Mouse (Mus musculus): ENCODE data around the gene Cnga4.

GRCm38 (mm10) chr7:105390236-105390635, 14.1 kb upstream of the Cnga4 start:
- TF ChIP-seq CTCF (IDR thresholded peaks at IDR 0.05; ENCODE audit: borderline replicate concordance, control insufficient read depth, extremely low read depth, insufficient read depth, low read length, poor library complexity) (no peak), POLR2A (IDR thresholded peaks at IDR 0.05; ENCODE audit: control insufficient read depth, extremely low read depth, insufficient read depth, low read length, poor library complexity) (no peak)

Data from thymus, adult 2 months (tissue).